Mouse (Mus musculus): ENCODE results near the gene Sh2d3c.
A peak's percentile ranks its signal among the peaks of the same experiment; 100 is the strongest.

The Sh2d3c gene

GRCm38 (mm10) chr2:32724832-32725790 is 4.3 kb downstream of the Sh2d3c start:
- no peak for DNase-seq (ENCODE audit: low spot score)

GRCm38 (mm10) chr2:32727435-32727834 is 6.6 kb downstream of the Sh2d3c start:
- peak; percentile 98 for DNase-seq (ENCODE audit: low spot score)

- DNase-seq (ENCODE audit: low spot score) = peak; percentile 52
Measured at GRCm38 (mm10) chr2:32728463-32728862, 7.6 kb downstream of the Sh2d3c start.

- no peak for DNase-seq (ENCODE audit: low spot score)
Measured at GRCm38 (mm10) chr2:32729547-32729946, 8.7 kb downstream of the Sh2d3c start.

DNA sequence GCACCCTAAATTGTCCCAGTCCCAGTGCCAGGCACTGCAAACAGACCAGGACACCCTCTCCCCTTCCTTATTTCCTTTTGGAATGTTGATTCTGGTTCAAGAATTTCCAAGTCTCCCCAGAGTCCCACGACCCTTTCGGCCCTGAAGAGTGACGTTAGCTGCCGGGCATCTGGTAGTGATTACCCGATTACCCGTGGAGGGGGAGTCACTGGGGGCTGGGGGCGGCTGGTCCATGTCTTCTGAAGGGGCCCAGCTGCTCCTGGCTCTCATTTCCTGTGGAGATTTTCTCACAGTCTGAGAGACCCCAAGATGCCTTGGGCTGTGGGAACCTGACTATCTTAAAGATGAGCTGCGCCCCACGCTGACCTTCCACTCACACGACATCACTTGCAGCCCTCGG is 10.0 kb downstream of the Sh2d3c start:
- no peak for DNase-seq (ENCODE audit: low spot score)

GRCm38 (mm10) chr2:32731911-32732310 is 11.1 kb downstream of the Sh2d3c start:
- DNase-seq (ENCODE audit: low spot score) = no peak

- DNase-seq (ENCODE audit: low spot score) = no peak
Measured at GRCm38 (mm10) chr2:32732695-32733094, 11.8 kb downstream of the Sh2d3c start.

GRCm38 (mm10) chr2:32734480-32734879 is 13.6 kb downstream of the Sh2d3c start:
- peak; percentile 44 for DNase-seq (ENCODE audit: low spot score)

- peak; percentile 89 for DNase-seq (ENCODE audit: low spot score)
Measured at GRCm38 (mm10) chr2:32734933-32735332, 14.1 kb downstream of the Sh2d3c start.

DNA sequence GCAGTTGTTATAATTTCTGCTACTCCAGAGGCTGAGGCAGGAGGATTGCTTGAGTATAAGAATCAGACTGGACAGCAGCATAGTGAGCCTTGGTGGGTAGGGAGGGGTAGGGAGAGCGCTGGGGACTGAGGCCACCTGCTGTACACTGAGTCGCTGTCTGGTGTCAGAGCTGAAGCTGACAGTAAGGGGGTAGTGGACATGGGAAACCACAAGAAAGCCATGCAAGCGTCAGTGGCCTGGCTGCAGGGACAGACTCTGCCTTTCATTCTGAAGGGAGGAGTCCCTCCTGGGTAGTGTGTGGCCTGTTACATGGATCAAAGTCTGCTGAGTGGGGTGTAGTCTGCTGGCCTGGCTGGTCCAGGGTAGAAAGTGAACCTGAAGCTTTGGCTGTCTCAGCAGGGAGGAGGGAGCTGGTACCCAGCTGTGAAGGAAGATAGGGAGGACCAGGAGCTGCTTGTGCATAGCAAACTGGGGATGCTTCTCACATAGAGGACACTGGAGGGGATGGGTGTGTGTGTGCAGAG is 15.5 kb downstream of the Sh2d3c start:
- DNase-seq (ENCODE audit: low spot score) = no peak

GRCm38 (mm10) chr2:32737008-32737407 is 16.2 kb downstream of the Sh2d3c start:
- DNase-seq (ENCODE audit: low spot score) = no peak

- DNase-seq (ENCODE audit: low spot score) = no peak
Measured at GRCm38 (mm10) chr2:32739311-32739710, 18.5 kb downstream of the Sh2d3c start.

DNA sequence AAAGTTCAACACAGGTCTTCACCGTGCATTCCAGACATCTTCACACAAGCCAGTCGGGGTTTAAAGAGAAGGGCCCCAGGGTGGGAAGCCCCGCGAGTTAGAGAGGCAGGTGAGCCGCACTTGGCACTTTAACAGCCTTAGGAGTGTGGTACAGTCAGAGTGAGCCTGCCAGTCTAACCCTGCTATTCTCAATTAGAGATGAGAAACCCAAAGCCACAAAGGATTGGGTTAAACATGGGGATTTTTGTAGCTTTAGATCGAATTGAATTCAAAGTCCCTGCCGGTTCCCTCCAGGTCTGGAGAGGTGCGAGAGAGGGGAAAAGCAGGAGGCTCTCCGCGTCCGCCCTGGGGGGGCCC is 20.0 kb downstream of the Sh2d3c start, which contains the start of gene 6330409D20Rik:
Gene 6330409D20Rik, minus strand, starts transcription at position 101 of the 357 bp plus-strand sequence.
- DNase-seq (ENCODE audit: low spot score) = no peak

GRCm38 (mm10) chr2:32741273-32742172 is 20.7 kb downstream of the Sh2d3c start:
- peak; percentile 57 for DNase-seq (ENCODE audit: low spot score)

- no peak for DNase-seq (ENCODE audit: low spot score)
Measured at GRCm38 (mm10) chr2:32742173-32742531, 21.3 kb downstream of the Sh2d3c start.

DNA sequence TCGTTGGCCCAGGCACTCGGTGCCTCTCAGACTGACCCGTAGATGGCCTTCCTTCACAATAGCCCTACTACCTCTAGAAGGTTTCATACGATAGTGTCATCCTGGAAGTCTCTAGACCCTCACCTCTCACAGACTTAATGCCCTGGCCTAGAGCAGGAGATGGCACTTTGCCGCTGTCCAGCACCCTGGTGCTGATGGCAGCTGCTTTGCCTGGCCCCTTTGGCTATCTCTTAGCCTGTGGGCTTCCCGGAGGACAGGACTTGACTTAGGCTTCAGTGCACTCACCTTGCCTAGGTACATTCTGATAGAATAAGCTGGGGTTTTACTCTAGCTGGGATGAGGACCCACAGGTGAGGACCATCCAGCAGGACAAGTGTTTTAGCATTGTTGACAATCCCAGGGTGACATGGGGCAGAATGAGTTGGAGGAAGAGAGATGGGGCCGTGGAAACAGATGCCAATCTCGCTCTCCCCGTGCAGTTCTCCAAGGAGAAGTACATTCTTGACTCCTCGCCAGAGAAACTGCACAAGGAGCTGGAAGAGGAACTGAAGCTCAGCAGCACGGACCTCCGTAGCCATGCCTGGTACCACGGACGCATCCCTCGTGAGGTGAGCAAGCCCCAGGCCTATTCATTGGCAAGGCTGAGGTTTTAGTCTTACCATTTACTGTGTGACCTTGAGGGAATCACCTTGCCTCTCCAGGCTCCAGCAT is 23.6 kb downstream of the Sh2d3c start:
- DNase-seq (ENCODE audit: low spot score) = no peak

DNA sequence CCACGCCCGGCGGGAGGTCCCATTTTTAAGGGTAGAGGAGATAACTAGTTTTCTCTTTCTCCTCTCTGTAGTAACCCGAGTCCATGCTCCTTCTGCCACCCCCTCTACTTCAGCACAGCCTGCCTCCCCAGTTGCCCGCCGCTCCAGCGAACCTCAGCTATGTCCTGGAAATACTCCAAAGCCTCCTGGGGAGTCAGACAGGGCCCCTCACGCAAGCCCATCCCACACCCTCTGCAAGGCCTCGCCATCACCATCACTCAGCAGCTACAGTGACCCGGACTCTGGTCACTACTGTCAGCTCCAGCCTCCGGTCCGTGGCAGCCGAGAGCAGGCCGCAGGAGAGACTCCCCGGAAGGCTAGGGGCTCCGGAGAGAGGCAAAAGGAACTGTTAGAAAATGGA is 28.2 kb downstream of the Sh2d3c start:
- no peak for DNase-seq (ENCODE audit: low spot score)

GRCm38 (mm10) chr2:32750199-32750598 is 29.3 kb downstream of the Sh2d3c start:
- DNase-seq (ENCODE audit: low spot score) = no peak

GRCm38 (mm10) chr2:32750887-32751664 is 30.2 kb downstream of the Sh2d3c start:
- peak; percentile 79 for DNase-seq (ENCODE audit: low spot score)

GRCm38 (mm10) chr2:32751665-32752033 is 30.8 kb downstream of the Sh2d3c start:
- no peak for DNase-seq (ENCODE audit: low spot score)

DNA sequence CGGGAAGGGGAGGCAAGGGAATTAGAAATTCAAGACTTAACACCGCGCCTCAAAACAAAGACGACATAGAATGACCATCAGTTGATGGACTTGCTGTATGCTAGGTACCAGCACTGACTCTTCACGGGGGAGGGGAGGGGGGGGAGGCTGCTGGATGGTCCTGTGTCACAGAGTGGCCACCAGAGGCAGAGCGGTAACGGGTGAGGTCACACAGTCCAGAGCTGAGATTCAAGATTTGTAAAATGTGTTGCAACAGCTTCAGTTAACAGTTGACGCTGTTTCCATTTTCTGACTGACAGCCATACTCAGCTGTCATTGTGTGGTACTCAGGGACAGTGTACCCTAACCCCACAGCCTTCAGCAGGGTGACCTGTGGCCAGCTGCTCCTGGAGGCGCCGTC is 31.3 kb downstream of the Sh2d3c start:
- DNase-seq (ENCODE audit: low spot score) = no peak
